Mouse (Mus musculus) embryo, embryonic 9.5 days (tissue): ENCODE measurements around the gene Cygb.
A peak's percentile ranks its signal among the peaks of the same experiment; 100 is the strongest.
"Not testable (repeated sequence)": the region's sequence is repeated elsewhere in the genome, so short reads cannot be mapped to it uniquely, and the experiment has no call there.

Experiments
- DNase-seq: peaks from one replicate; pipeline ENCODE4 v3.0.0-alpha.2; 2017; ENCODE audit errors: extremely low spot score

Cygb gene

DNA sequence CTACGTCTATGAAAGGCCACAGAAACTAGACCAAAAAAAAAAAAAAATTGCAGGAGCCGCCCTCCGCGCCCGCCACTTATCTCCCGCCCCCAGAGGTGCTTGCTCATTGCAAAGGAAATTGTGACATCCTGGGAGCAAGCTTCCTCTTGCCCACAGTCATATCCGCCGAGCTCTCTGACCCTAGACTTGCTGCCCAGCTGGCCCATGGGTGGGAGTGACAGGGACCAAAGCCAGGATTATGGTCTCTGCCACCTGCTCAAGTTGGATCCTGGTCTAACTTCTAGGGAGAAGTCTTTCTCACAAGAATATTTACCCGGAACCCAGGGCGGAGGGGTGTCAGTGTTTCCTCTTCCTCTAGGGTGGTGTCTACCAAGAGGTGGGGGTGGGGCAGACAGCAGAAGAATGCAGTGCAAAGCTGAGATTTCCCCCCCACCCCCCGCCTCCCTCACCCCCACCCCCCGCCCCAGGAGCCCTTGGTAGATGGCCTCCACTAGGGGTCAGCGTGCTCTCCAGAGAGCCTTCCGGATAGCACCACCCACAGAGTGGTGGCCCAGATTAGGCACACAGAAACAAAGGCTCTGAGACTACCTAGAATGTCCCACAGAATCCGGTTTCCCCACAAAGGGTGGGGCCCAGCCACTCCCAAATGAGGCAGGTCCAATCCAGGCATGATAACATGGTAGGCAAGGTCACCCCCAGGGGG, 38.2 kb downstream of the Cygb start:
- DNase-seq, result peak; percentile 23

DNA sequence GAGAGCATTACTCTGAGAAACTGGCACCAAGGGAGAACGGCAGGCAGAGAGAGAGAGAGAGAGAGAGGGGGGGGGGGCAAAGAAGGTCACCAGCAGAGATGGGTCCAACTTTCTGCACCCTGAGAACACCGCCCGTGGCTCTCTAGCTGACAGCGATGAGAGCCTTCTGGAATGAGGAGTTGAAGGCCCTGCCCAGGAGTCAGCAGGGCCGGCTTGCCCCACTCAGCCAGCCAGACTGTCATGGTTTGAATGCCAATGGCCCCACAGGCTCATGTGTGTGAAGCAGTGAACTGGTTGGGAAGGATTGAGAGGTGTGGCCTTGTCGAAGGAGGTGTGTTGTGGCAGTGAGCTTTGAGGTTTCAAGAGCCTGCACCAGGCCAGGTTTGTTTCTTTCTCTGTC, 40.9 kb downstream of the Cygb start:
- no peak for DNase-seq

DNA sequence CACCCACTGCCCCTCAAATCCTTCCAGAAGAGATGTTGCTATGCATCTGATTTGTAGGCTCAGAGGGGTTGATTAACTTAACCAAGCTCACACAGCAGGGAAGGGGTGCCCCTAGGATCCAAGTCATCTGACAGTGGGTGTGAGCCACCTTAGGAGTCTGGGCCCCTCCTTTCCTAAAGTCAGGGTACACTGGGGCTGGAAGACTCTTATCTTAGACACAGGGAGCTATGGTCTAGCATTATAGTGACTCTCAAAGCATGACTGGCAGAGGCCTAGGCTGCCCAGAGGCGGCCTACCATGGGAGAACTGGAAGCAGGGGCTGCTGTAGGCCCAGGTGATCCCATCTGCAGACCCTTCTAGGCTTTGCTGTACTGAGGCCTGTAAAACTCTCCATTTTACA, 41.6 kb downstream of the Cygb start:
- DNase-seq, result no peak

DNA sequence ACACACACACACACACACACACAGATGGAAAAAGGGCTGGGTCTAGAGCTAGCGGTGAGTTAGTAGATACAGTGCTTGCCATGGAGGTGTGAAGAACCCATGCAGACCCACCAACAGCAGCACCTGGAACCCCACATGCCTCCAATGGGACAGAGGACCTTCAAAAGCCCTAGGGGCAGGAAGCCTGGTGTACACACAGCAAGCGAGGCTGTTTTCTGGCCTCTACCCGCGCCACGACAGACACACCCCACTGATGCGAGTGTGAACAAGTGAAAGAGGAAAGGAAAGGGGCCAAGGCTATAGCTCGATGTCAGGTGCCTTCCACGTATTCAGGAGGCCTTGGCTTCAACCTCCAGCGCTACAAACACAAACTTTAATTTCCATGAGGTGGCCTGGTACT, 42.2 kb downstream of the Cygb start:
- DNase-seq, result no peak

DNA sequence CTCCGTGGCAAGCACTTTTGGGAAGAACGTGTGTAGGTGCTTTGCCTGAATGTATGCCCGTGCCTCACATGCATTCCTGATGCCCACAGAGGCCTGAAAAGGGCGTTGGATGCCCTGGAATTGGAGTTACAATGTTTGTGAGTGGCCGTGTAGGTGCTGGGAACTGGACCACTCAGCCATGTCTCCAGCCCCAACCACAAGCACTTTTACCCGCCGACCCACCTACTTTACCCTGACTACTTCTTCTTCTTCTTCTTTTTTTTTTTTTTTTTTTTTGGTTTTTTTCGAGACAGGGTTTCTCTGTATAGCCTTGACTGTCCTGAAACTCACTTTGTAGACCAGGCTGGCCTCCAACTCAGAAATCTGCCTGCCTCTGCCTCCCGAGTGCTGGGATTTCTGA, 42.9 kb downstream of the Cygb start:
- not testable (repeated sequence) for DNase-seq

DNA sequence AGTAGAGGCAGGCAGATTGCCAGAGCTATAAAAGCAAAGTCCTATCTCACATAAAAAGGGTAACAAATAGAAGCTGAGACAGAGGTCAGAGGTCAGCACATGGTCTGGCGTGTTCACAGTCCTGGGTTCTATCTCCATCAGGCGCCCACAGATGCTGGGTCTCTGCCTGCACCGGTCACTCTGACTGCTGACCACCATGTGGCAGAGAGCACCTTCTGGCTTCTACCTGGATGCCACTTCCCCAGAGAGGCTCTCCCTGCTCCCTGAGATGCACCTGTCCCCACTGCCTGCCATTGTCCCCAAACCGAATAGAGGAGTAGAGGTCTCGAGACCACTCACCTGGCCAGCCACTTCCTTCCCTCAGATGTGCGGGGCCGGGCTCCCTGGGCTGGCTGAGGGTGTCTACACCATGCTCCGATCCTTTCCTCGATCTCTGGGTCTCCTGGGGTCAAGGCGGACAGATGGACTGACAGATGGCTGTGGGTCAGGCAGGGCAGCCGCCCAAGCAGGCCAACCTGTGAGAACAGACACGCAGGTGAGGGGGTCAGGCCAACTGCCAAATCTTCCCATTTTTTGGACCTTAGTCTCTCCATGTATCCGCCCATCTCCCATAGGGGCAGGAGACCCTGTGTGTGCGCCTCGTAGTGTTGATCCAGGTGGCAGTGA, 44.0 kb downstream of the Cygb start:
- DNase-seq, result no peak

DNA sequence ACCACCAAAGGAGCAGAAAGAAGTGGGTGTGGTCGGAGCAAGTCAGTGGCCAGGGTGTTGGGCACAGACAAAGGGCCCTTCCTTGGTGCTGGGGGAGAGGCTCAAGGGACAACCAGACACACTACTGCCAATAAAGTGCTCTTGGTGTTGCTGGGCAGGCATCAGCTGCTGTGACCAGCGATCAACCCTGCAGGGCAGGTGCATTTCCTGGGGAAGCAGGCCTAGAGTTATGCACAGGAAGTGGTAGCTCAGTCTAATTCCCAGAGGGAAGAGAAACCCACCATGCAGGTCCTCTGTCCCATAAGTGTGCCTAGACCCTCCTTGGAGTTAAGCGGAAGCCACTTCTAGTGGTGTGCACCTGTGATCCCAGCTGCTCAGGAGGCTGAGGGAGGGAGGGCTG, 46.4 kb downstream of the Cygb start:
- no peak for DNase-seq

DNA sequence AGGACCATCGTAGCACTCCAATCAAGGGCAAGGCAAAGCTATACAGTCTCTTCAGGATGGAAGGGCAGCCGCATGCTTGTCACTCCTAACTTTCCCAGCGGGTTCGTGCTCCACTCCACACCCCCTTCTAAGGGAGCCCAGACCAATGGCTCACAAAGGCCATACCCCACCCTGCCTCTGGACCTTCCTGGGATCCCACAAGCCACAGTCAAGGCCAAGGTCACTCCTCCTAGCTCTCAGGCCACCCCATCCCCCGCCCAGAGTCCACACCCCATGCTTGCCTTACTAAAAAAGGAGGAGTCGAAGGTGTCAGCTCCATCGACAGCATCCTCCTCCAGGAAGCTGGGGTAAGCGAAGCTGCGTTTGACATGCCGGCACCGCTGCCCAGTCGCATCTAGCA, 50.0 kb downstream of the Cygb start:
- DNase-seq, result no peak

DNA sequence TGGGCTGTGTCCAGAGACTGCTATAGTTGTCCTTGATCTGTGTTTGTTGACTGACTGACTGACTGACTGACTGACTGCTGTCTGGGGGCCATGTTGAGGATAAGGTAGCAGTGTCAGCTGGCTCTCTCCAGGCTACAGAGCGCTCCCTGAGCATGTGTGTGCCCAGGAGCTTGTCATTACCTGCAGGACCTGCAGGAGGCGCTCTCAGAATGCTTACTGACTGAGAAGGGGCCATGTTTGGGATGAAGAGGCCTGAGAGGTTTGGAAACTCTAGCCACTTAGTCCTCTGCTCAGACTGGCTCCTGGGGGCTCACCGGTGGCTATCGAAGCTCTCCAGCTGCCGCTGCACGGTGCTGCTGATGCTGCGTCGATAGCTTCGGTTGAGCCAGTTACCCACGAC, 50.8 kb downstream of the Cygb start:
- no peak for DNase-seq

DNA sequence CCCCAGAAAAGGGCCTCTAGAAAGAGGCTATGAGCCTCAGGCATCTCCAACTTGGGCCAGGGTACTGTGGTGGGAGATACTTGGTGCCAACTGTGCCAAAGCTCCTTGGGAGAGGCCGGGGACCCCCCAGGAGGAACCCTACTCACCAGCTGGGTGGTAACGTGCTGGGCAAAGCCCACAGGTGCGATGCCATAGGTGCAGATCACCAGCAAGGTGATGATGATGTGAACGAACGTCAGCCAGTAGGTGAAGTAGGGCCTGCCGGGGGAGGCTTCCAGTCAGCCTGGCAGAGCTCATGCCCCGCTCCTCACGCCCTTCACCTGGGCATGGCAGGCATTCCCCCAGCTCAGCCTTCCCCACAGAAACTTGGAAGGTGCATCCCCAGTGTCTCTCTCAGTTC, 52.1 kb downstream of the Cygb start:
- no peak for DNase-seq

DNA sequence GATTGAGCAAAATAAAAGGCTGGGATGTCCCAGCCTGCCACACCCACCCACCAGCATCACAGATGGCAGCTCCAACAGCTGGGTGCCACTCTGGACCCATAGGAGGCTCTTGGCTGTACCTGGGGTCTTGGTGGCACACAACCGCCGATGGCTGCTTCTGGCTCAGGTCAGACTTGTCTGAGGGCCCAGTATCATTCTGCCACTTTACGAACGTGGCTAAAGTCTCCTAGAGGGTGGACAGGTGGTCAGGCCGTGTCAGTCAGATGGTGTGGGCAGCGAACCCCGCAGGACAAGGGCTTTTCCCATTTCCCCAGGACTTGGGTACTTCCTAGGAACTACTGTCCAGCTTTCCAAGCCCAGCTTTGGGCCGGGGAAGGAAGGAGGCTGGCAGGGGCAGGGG, 52.9 kb downstream of the Cygb start:
- no peak for DNase-seq

DNA sequence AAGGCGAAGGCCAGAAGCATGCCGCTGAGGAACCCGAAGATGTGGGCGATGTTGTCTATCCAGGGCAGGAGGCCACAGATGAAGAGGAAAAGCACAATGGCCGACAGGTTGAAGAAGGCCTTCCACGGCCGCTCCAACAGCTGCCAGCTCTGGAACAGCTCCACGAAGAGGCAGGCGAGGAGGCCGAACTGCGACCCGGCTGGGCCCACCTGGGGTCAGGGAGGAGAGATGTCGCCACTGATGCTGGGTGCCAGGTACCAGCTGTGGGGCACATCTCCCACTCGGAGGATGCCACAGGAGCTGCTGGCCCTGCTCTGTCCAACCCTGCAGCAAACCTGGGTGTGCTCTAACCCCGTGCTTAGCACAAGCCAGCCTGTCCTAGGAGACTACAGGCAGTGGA, 54.9 kb downstream of the Cygb start:
- DNase-seq, result no peak

DNA sequence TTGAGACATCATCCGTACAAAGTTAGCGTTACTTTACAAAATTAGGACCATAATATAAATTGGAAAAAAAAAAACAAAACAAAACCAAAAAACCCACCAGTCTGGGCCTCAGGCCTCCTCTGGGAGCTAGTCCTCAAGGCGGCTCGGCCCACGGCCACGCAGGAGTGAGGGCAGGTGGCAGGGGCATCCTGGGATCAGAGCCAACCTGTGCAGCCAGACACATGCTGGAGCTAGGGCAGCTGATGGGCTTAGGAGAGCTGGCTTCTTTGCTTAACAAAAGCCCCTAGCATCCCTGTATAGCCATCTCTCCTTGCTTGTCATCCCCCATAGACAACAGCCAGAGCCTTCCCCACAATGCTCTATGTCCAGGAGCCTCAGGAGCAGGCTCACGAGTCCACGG, 55.9 kb downstream of the Cygb start:
- no peak for DNase-seq

DNA sequence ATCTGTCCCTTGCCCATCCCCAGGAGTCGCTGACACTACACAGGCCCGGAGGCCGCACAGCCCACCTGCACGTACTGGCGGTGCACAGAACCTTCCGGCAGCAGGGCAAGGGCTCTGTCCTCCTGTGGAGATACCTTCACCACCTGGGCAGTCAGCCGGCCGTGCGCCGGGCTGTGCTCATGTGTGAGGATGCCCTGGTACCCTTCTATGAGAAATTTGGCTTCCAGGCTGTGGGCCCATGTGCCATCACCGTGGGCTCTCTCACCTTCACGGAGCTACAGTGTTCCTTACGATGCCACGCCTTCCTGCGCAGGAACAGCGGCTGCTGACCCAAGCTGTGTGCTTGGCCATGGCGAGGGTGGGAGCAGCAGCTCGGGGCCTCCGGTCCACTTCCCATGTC, 57.3 kb downstream of the Cygb start:
- no peak for DNase-seq
